Mouse (Mus musculus): ENCODE results near the gene Krt19. TPM values are rescaled to one million over a fixed set of nuclear protein-coding genes. Genes with fewer than 3 reads are reported as not detected.

The Krt19 gene
- polyA plus RNA-seq, 1 experiment = 0.85 TPM

DNA sequence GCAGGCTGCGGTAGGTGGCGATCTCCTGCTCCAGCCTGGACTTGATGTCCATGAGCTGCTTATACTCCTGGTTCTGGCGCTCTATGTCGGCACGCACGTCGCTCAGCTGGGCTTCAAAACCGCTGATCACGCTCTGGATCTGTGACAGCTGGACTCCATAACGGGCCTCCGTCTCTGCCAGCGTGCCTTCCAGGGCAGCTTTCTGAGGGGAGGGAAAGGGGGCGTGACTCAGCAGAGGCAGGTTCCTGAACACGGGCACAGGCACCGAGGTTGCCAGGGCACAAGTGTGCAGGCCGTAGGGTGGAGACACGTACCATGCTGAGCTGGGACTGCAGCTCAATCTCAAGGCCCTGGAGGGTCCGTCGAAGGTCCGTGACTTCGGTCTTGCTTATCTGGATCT, 7.5 kb downstream of the Krt19 start:
- H3K4me3 ChIP-seq = no peak overlapping the region
- H3K27me3 ChIP-seq (ENCODE audit: control insufficient read depth, insufficient read depth, insufficient read length) = no peaks in the 10 kb centered on the region
- no peak overlapping the region for H3ac ChIP-seq (ENCODE audit: control insufficient read depth, insufficient read length)
- TF ChIP-seq MYOD1 (IDR thresholded peaks at IDR 0.05; ENCODE audit: control insufficient read depth in 1 of 3, insufficient read length in 2 of 3, low read depth in 2 of 3) (no peak), TCF3 (IDR thresholded peaks at IDR 0.05; ENCODE audit: insufficient read length, low read depth) (no peak), POLR2A (IDR thresholded peaks at IDR 0.05; ENCODE audit: insufficient read length, low read depth) (no peak), POLR2AphosphoS2 (IDR thresholded peaks at IDR 0.05; ENCODE audit: insufficient read length, low read depth) (no peak), MAX (IDR thresholded peaks at IDR 0.05; ENCODE audit: low read depth) (no peak), E2F4 (IDR thresholded peaks at IDR 0.05; ENCODE audit: insufficient read depth) (no peak), SRF (IDR thresholded peaks at IDR 0.05; ENCODE audit: control insufficient read depth, insufficient read length, low read depth) (no peak), MYOG (IDR thresholded peaks at IDR 0.05; ENCODE audit: control insufficient read depth in 1 of 3, insufficient read depth in 1 of 3, insufficient read length in 2 of 3, low read depth in 2 of 3) (no peak), USF1 (IDR thresholded peaks at IDR 0.05; ENCODE audit: low read depth) (no peak), TCF12 (IDR thresholded peaks at IDR 0.05; ENCODE audit: insufficient read depth, poor library complexity, severe bottlenecking) (no peak)
- no peaks in the 10 kb centered on the region for H3K79me2 ChIP-seq (ENCODE audit: control insufficient read depth, insufficient read depth)
- H3K36me3 ChIP-seq (ENCODE audit: control insufficient read depth, insufficient read depth) = no peaks in the 10 kb centered on the region
- H3K4me2 ChIP-seq (ENCODE audit: low read depth) = no peak overlapping the region

DNA sequence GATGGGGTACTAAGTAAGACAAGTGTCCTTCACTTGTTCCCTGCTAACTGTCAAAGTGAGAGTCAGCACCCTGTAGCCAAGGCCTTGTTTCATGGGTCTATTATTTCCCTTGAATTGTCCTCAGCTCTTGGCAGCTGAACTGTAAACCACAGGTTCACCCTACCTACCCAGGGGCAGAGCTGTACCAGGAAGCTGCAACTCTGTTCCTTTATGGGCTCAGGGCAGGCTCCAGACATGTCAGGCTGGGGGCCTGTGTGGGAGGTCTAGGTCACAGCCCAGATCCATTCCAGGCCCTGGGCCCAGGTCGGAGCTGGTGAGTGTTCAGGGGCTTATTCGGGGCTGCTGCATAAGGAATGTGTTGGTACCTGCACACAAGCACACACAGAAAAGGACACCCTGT, 9.1 kb downstream of the Krt19 start:
- TF ChIP-seq REST (IDR thresholded peaks at IDR 0.05; ENCODE audit: insufficient read depth, insufficient read length) = no peak
- no peak for TF ChIP-seq POLR2AphosphoS2 (IDR thresholded peaks at IDR 0.05; ENCODE audit: insufficient read length, low read depth)
- TF ChIP-seq TCF3 (IDR thresholded peaks at IDR 0.05; ENCODE audit: insufficient read length, low read depth) = no peak
- no peak for TF ChIP-seq MYOD1 (IDR thresholded peaks at IDR 0.05; ENCODE audit: control insufficient read depth in 1 of 3, insufficient read length in 2 of 3, low read depth in 2 of 3)
- TF ChIP-seq MAX (IDR thresholded peaks at IDR 0.05; ENCODE audit: low read depth) = no peak
- TF ChIP-seq CEBPB (IDR thresholded peaks at IDR 0.05; ENCODE audit: insufficient read depth, poor library complexity, severe bottlenecking) = no peak
- no peak for TF ChIP-seq E2F4 (IDR thresholded peaks at IDR 0.05; ENCODE audit: insufficient read depth)
- no peak for TF ChIP-seq MYOG (IDR thresholded peaks at IDR 0.05; ENCODE audit: control insufficient read depth in 1 of 3, insufficient read depth in 1 of 3, insufficient read length in 2 of 3, low read depth in 2 of 3)
- Histone ChIP-seq H3K4me3 (no peak overlapping the region), H3ac (ENCODE audit: control insufficient read depth, insufficient read length) (no peak overlapping the region), H3K4me2 (ENCODE audit: low read depth) (no peak overlapping the region), H3K79me2 (ENCODE audit: control insufficient read depth, insufficient read depth) (no peaks in the 10 kb centered on the region), H3K27me3 (ENCODE audit: control insufficient read depth, insufficient read depth, insufficient read length) (no peaks in the 10 kb centered on the region), H3K36me3 (ENCODE audit: control insufficient read depth, insufficient read depth) (no peaks in the 10 kb centered on the region)

GRCm38 (mm10) chr11:100138809-100139208, 9.7 kb downstream of the Krt19 start:
- no peaks in the 10 kb centered on the region for H3K27me3 ChIP-seq (ENCODE audit: control insufficient read depth, insufficient read depth, insufficient read length)
- H3K4me3 ChIP-seq = no peak overlapping the region
- H3K4me2 ChIP-seq (ENCODE audit: low read depth) = no peak overlapping the region
- no peaks in the 10 kb centered on the region for H3K79me2 ChIP-seq (ENCODE audit: control insufficient read depth, insufficient read depth)
- no peak for TF ChIP-seq E2F4 (IDR thresholded peaks at IDR 0.05; ENCODE audit: insufficient read depth)
- H3ac ChIP-seq (ENCODE audit: control insufficient read depth, insufficient read length) = no peak overlapping the region
- H3K36me3 ChIP-seq (ENCODE audit: control insufficient read depth, insufficient read depth) = no peaks in the 10 kb centered on the region

DNA sequence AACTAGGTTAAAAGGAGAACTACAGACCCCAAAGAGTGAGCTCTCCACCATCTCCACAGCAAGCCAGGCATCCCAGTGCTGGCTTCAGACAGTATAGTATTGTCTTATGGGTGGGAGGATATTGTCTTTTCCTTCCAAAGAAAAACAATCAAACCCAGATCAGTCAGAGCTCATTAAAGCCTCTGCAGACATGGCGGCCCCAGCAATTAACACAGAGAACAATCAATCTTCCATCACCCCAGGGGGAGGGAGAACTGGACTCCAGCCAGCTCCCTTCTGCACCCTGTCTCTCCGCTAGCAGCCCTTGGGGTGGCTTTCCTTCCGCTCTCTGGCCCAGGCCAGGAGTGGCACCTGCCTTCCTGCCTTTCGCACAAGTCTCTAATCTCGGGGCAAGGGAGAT, 10.8 kb downstream of the Krt19 start:
- Histone ChIP-seq H3K27me3 (ENCODE audit: control insufficient read depth, insufficient read depth, insufficient read length) (no peaks in the 10 kb centered on the region), H3K4me2 (ENCODE audit: low read depth) (no peak overlapping the region), H3K79me2 (ENCODE audit: control insufficient read depth, insufficient read depth) (no peaks in the 10 kb centered on the region), H3K4me3 (no peak overlapping the region), H3K36me3 (ENCODE audit: control insufficient read depth, insufficient read depth) (no peaks in the 10 kb centered on the region), H3ac (ENCODE audit: control insufficient read depth, insufficient read length) (no peak overlapping the region)
- TF ChIP-seq MYOD1 (IDR thresholded peaks at IDR 0.05; ENCODE audit: control insufficient read depth in 1 of 3, insufficient read length in 2 of 3, low read depth in 2 of 3) = no peak
- TF ChIP-seq POLR2AphosphoS2 (IDR thresholded peaks at IDR 0.05; ENCODE audit: insufficient read length, low read depth) = no peak
- no peak for TF ChIP-seq POLR2A (IDR thresholded peaks at IDR 0.05; ENCODE audit: insufficient read length, low read depth)
- TF ChIP-seq REST (IDR thresholded peaks at IDR 0.05; ENCODE audit: insufficient read depth, insufficient read length) = no peak
- no peak for TF ChIP-seq MYOG (IDR thresholded peaks at IDR 0.05; ENCODE audit: control insufficient read depth in 1 of 3, insufficient read depth in 1 of 3, insufficient read length in 2 of 3, low read depth in 2 of 3)
- no peak for TF ChIP-seq E2F4 (IDR thresholded peaks at IDR 0.05; ENCODE audit: insufficient read depth)
- TF ChIP-seq CEBPB (IDR thresholded peaks at IDR 0.05; ENCODE audit: insufficient read depth, poor library complexity, severe bottlenecking) = no peak
- TF ChIP-seq MAX (IDR thresholded peaks at IDR 0.05; ENCODE audit: low read depth) = no peak
- no peak for TF ChIP-seq USF1 (IDR thresholded peaks at IDR 0.05; ENCODE audit: low read depth)
- no peak for TF ChIP-seq SRF (IDR thresholded peaks at IDR 0.05; ENCODE audit: control insufficient read depth, insufficient read length, low read depth)
- no peak for TF ChIP-seq TCF3 (IDR thresholded peaks at IDR 0.05; ENCODE audit: insufficient read length, low read depth)
- no peak for TF ChIP-seq TCF12 (IDR thresholded peaks at IDR 0.05; ENCODE audit: insufficient read depth, poor library complexity, severe bottlenecking)

DNA sequence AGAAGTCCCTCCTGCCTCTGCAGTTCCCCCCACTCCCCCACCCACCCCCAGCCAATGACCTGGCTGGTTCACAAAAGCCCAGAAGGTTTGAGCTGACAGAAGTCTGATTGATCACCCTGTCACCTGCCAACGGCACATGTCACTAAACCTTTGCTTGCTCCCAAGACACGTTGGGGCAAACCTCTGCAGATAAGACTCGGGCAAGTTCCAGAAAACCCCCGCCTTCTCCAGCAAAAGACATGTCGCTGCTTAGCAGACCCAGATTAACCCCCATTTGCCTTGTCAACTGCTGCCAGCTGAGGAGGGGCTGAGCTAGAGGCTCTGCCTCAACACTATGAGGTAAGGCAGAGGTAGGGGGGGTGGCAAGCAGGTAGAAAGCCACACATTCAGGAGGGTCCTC, 11.9 kb downstream of the Krt19 start:
- H3K36me3 ChIP-seq (ENCODE audit: control insufficient read depth, insufficient read depth) = no peaks in the 10 kb centered on the region
- no peak overlapping the region for H3K4me2 ChIP-seq (ENCODE audit: low read depth)
- no peaks in the 10 kb centered on the region for H3K27me3 ChIP-seq (ENCODE audit: control insufficient read depth, insufficient read depth, insufficient read length)
- H3K79me2 ChIP-seq (ENCODE audit: control insufficient read depth, insufficient read depth) = no peaks in the 10 kb centered on the region
- no peak overlapping the region for H3ac ChIP-seq (ENCODE audit: control insufficient read depth, insufficient read length)
- no peak overlapping the region for H3K4me3 ChIP-seq
- TF ChIP-seq TCF3 (IDR thresholded peaks at IDR 0.05; ENCODE audit: insufficient read length, low read depth) (no peak), SRF (IDR thresholded peaks at IDR 0.05; ENCODE audit: control insufficient read depth, insufficient read length, low read depth) (no peak), MYOD1 (IDR thresholded peaks at IDR 0.05; ENCODE audit: control insufficient read depth in 1 of 3, insufficient read length in 2 of 3, low read depth in 2 of 3) (no peak), TCF12 (IDR thresholded peaks at IDR 0.05; ENCODE audit: insufficient read depth, poor library complexity, severe bottlenecking) (no peak), E2F4 (IDR thresholded peaks at IDR 0.05; ENCODE audit: insufficient read depth) (no peak), POLR2AphosphoS2 (IDR thresholded peaks at IDR 0.05; ENCODE audit: insufficient read length, low read depth) (no peak), CEBPB (IDR thresholded peaks at IDR 0.05; ENCODE audit: insufficient read depth, poor library complexity, severe bottlenecking) (no peak), POLR2A (IDR thresholded peaks at IDR 0.05; ENCODE audit: insufficient read length, low read depth) (no peak), REST (IDR thresholded peaks at IDR 0.05; ENCODE audit: insufficient read depth, insufficient read length) (no peak), USF1 (IDR thresholded peaks at IDR 0.05; ENCODE audit: low read depth) (no peak), MAX (IDR thresholded peaks at IDR 0.05; ENCODE audit: low read depth) (no peak), MYOG (IDR thresholded peaks at IDR 0.05; ENCODE audit: control insufficient read depth in 1 of 3, insufficient read depth in 1 of 3, insufficient read length in 2 of 3, low read depth in 2 of 3) (no peak)
